Mouse (Mus musculus) ES-E14 (cell line): ENCODE measurements at regions not wholly inside any gene's neighbourhood (a gene's known extent, or its start where the extent isn't known, plus 50 kb on each side); places are given as distances from the start of the nearest gene placed in this dataset.

Experiments
- CHD2 ChIP-seq: IDR thresholded peaks from 2 replicates; pipeline ENCODE4 v1.6.1; 2014; ENCODE audit warnings: mild to moderate bottlenecking, low read depth, low read length, inconsistent platforms
- HCFC1 ChIP-seq: IDR thresholded peaks from 2 replicates; pipeline ENCODE4 v1.6.1; 2012; ENCODE audit warnings: low read length, inconsistent platforms, borderline replicate concordance; ENCODE audit not compliant: insufficient read depth
- MAFK ChIP-seq: IDR thresholded peaks from 2 replicates; pipeline ENCODE4 v1.6.1; 2014; ENCODE audit warnings: mild to moderate bottlenecking, low read depth, low read length, inconsistent platforms; ENCODE audit not compliant: insufficient read depth
- ZC3H11A ChIP-seq: IDR thresholded peaks from 2 replicates; pipeline ENCODE4 v1.6.1; 2012; ENCODE audit warnings: low read depth, mild to moderate bottlenecking, inconsistent platforms, low read length, borderline replicate concordance
- ZNF384 ChIP-seq: IDR thresholded peaks from 2 replicates; pipeline ENCODE4 v1.6.1; 2012; ENCODE audit warnings: low read depth, low read length, inconsistent platforms

GRCm38 (mm10) chrX:99415701-99416100 is 55.4 kb downstream of the Pja1 start:
- TF ChIP-seq ZNF384, result no peak
- no peak for TF ChIP-seq CHD2
- no peak for TF ChIP-seq HCFC1
- no peak for TF ChIP-seq ZC3H11A
- TF ChIP-seq MAFK, result no peak
